Mouse (Mus musculus): ENCODE measurements around the gene Sympk. TPM values are rescaled to one million over a fixed set of nuclear protein-coding genes. Genes with fewer than 3 reads are reported as not detected.

Sympk gene
- polyA plus RNA-seq, 1 experiment from 2014 or later, result 34.4 TPM

- no peak for ATAC-seq
- Histone ChIP-seq H3K27ac (ENCODE audit: low read length) (no peak overlapping the region), H3K36me3 (ENCODE audit: control insufficient read depth, insufficient read depth) (peaks cover 10% of the 10 kb centered on the region), H3K4me2 (ENCODE audit: low read length) (peak overlapping the region; percentile 66), H3K9me3 (ENCODE audit: control insufficient read depth, low read length) (no peaks in the 10 kb centered on the region), H3K27me3 (replicated peaks; ENCODE audit: control insufficient read depth, insufficient read depth, low read length) (no peaks in the 10 kb centered on the region), H3K9ac (replicated peaks; ENCODE audit: low read depth, low read length) (peak overlapping the region; percentile 44), H3K4me3 (replicated peaks; ENCODE audit: low read length) (peak overlapping the region; percentile 64), H3K4me1 (replicated peaks; ENCODE audit: control insufficient read depth, insufficient read depth, low read length) (peaks cover 24% of the 10 kb centered on the region)
- WGBS, result 55% methylated on average over 5 of the region's 5 CpGs
These were observed 51.1 kb downstream of the Sympk start for GRCm38 (mm10) chr7:19075231-19075630.

GRCm38 (mm10) chr7:19075723-19076585, 51.8 kb downstream of the Sympk start, which contains the start of gene Dmwd:
Gene Dmwd (plus strand): TSS chr7:19076227.
- Histone ChIP-seq H3K4me2 (ENCODE audit: low read length) (peak within 1 kb of the TSS; percentile 97), H3K27me3 (replicated peaks; ENCODE audit: control insufficient read depth, insufficient read depth, low read length) (no peaks in the 10 kb centered on the region), H3K4me3 (replicated peaks; ENCODE audit: low read length) (peak within 1 kb of the TSS; percentile 64), H3K36me3 (ENCODE audit: control insufficient read depth, insufficient read depth) (peaks cover 15% of the 10 kb centered on the region), H3K27ac (ENCODE audit: low read length) (peak within 1 kb of the TSS; percentile 58), H3K9ac (replicated peaks; ENCODE audit: low read depth, low read length) (peak within 1 kb of the TSS; percentile 84), H3K9me3 (ENCODE audit: control insufficient read depth, low read length) (no peaks in the 10 kb centered on the region), H3K4me1 (replicated peaks; ENCODE audit: control insufficient read depth, insufficient read depth, low read length) (peaks cover 24% of the 10 kb centered on the region)
- under 1% methylated on average over 79 of the region's 91 CpGs for WGBS
- ATAC-seq, result peak; percentile 99

GRCm38 (mm10) chr7:19076586-19076991, 52.4 kb downstream of the Sympk start:
- Histone ChIP-seq H3K4me1 (replicated peaks; ENCODE audit: control insufficient read depth, insufficient read depth, low read length) (peaks cover 24% of the 10 kb centered on the region), H3K27ac (ENCODE audit: low read length) (peak overlapping the region; percentile 58), H3K9me3 (ENCODE audit: control insufficient read depth, low read length) (no peaks in the 10 kb centered on the region), H3K9ac (replicated peaks; ENCODE audit: low read depth, low read length) (peak overlapping the region; percentile 84), H3K27me3 (replicated peaks; ENCODE audit: control insufficient read depth, insufficient read depth, low read length) (no peaks in the 10 kb centered on the region), H3K4me2 (ENCODE audit: low read length) (peak overlapping the region; percentile 97), H3K36me3 (ENCODE audit: control insufficient read depth, insufficient read depth) (peaks cover 21% of the 10 kb centered on the region), H3K4me3 (replicated peaks; ENCODE audit: low read length) (peak overlapping the region; percentile 64)
- WGBS, result under 1% methylated on average over 22 of the region's 22 CpGs
- ATAC-seq, result no peak

- WGBS, result 84% methylated on average over 14 of the region's 14 CpGs
- no peaks in the 10 kb centered on the region for H3K9me3 ChIP-seq (ENCODE audit: control insufficient read depth, low read length)
- no peak overlapping the region for H3K9ac ChIP-seq (replicated peaks; ENCODE audit: low read depth, low read length)
- no peaks in the 10 kb centered on the region for H3K27me3 ChIP-seq (replicated peaks; ENCODE audit: control insufficient read depth, insufficient read depth, low read length)
- peak overlapping the region; percentile 97 for H3K4me2 ChIP-seq (ENCODE audit: low read length)
- H3K27ac ChIP-seq (ENCODE audit: low read length), result no peak overlapping the region
- peaks cover 31% of the 10 kb centered on the region for H3K36me3 ChIP-seq (ENCODE audit: control insufficient read depth, insufficient read depth)
- ATAC-seq, result no peak
- peaks cover 24% of the 10 kb centered on the region for H3K4me1 ChIP-seq (replicated peaks; ENCODE audit: control insufficient read depth, insufficient read depth, low read length)
- H3K4me3 ChIP-seq (replicated peaks; ENCODE audit: low read length), result peak overlapping the region; percentile 64
These were observed 53.6 kb downstream of the Sympk start for GRCm38 (mm10) chr7:19077761-19078160.

- Histone ChIP-seq H3K9ac (replicated peaks; ENCODE audit: low read depth, low read length) (no peak overlapping the region), H3K4me2 (ENCODE audit: low read length) (no peak overlapping the region), H3K36me3 (ENCODE audit: control insufficient read depth, insufficient read depth) (peaks cover 34% of the 10 kb centered on the region), H3K9me3 (ENCODE audit: control insufficient read depth, low read length) (no peaks in the 10 kb centered on the region), H3K27me3 (replicated peaks; ENCODE audit: control insufficient read depth, insufficient read depth, low read length) (no peaks in the 10 kb centered on the region), H3K4me1 (replicated peaks; ENCODE audit: control insufficient read depth, insufficient read depth, low read length) (peaks cover 24% of the 10 kb centered on the region), H3K4me3 (replicated peaks; ENCODE audit: low read length) (no peak overlapping the region), H3K27ac (ENCODE audit: low read length) (no peak overlapping the region)
- WGBS, result 74% methylated on average over 3 of the region's 3 CpGs
- ATAC-seq, result no peak
These were observed 54.6 kb downstream of the Sympk start for GRCm38 (mm10) chr7:19078732-19079131.

- no peak overlapping the region for H3K4me3 ChIP-seq (replicated peaks; ENCODE audit: low read length)
- no peaks in the 10 kb centered on the region for H3K9me3 ChIP-seq (ENCODE audit: control insufficient read depth, low read length)
- no peak for ATAC-seq
- WGBS, result 91% methylated on average over 19 of the region's 19 CpGs
- peaks cover 34% of the 10 kb centered on the region for H3K36me3 ChIP-seq (ENCODE audit: control insufficient read depth, insufficient read depth)
- H3K27me3 ChIP-seq (replicated peaks; ENCODE audit: control insufficient read depth, insufficient read depth, low read length), result no peaks in the 10 kb centered on the region
- H3K27ac ChIP-seq (ENCODE audit: low read length), result no peak overlapping the region
- peaks cover 19% of the 10 kb centered on the region for H3K4me1 ChIP-seq (replicated peaks; ENCODE audit: control insufficient read depth, insufficient read depth, low read length)
- no peak overlapping the region for H3K4me2 ChIP-seq (ENCODE audit: low read length)
- H3K9ac ChIP-seq (replicated peaks; ENCODE audit: low read depth, low read length), result no peak overlapping the region
These were observed 56.3 kb downstream of the Sympk start for GRCm38 (mm10) chr7:19080451-19080950.

GRCm38 (mm10) chr7:19082171-19082570, 58.0 kb downstream of the Sympk start:
- H3K36me3 ChIP-seq (ENCODE audit: control insufficient read depth, insufficient read depth), result peaks cover 34% of the 10 kb centered on the region
- 83% methylated on average over 4 of the region's 4 CpGs for WGBS
- ATAC-seq, result no peak

GRCm38 (mm10) chr7:19083096-19083495, 58.9 kb downstream of the Sympk start:
- Histone ChIP-seq H3K27me3 (replicated peaks; ENCODE audit: control insufficient read depth, insufficient read depth, low read length) (no peaks in the 10 kb centered on the region), H3K27ac (ENCODE audit: low read length) (no peak overlapping the region), H3K4me3 (replicated peaks; ENCODE audit: low read length) (no peak overlapping the region), H3K9me3 (ENCODE audit: control insufficient read depth, low read length) (no peaks in the 10 kb centered on the region), H3K9ac (replicated peaks; ENCODE audit: low read depth, low read length) (no peak overlapping the region), H3K4me1 (replicated peaks; ENCODE audit: control insufficient read depth, insufficient read depth, low read length) (peaks cover 2% of the 10 kb centered on the region), H3K36me3 (ENCODE audit: control insufficient read depth, insufficient read depth) (peaks cover 38% of the 10 kb centered on the region), H3K4me2 (ENCODE audit: low read length) (no peak overlapping the region)
- ATAC-seq, result no peak
- 64% methylated on average over 6 of the region's 6 CpGs for WGBS

More at GRCm38 (mm10) chr7:19082171-19082570, 58.0 kb downstream of the Sympk start:
- Histone ChIP-seq H3K9ac (replicated peaks; ENCODE audit: low read depth, low read length) (no peak overlapping the region), H3K9me3 (ENCODE audit: control insufficient read depth, low read length) (no peaks in the 10 kb centered on the region), H3K4me3 (replicated peaks; ENCODE audit: low read length) (no peak overlapping the region), H3K4me1 (replicated peaks; ENCODE audit: control insufficient read depth, insufficient read depth, low read length) (peaks cover 12% of the 10 kb centered on the region), H3K4me2 (ENCODE audit: low read length) (no peak overlapping the region), H3K27ac (ENCODE audit: low read length) (no peak overlapping the region), H3K27me3 (replicated peaks; ENCODE audit: control insufficient read depth, insufficient read depth, low read length) (no peaks in the 10 kb centered on the region)

GRCm38 (mm10) chr7:19083701-19084100, 59.5 kb downstream of the Sympk start, which contains the start of gene Dmpk:
Gene Dmpk (plus strand): TSS chr7:19083849.
- no peak within 1 kb of the TSS for H3K4me2 ChIP-seq (ENCODE audit: low read length)
- peaks cover 33% of the 10 kb centered on the region for H3K36me3 ChIP-seq (ENCODE audit: control insufficient read depth, insufficient read depth)
- H3K9me3 ChIP-seq (ENCODE audit: control insufficient read depth, low read length), result no peaks in the 10 kb centered on the region
- no peak within 1 kb of the TSS for H3K9ac ChIP-seq (replicated peaks; ENCODE audit: low read depth, low read length)
- no peaks in the 10 kb centered on the region; the same call in 1 of the 2 replicates for H3K4me1 ChIP-seq (replicated peaks; ENCODE audit: control insufficient read depth, insufficient read depth, low read length)
- no peak within 1 kb of the TSS for H3K4me3 ChIP-seq (replicated peaks; ENCODE audit: low read length)
- H3K27me3 ChIP-seq (replicated peaks; ENCODE audit: control insufficient read depth, insufficient read depth, low read length), result no peaks in the 10 kb centered on the region
- WGBS, result 55% methylated on average over 10 of the region's 10 CpGs
- no peak for ATAC-seq
- no peak within 1 kb of the TSS for H3K27ac ChIP-seq (ENCODE audit: low read length)
